Mouse (Mus musculus) neural tube, embryonic 12.5 days (tissue): Measurements from ENCODE around the gene Hist1h2bh. TPM values are rescaled to one million over a fixed set of nuclear protein-coding genes. Genes with fewer than 3 reads are reported as not detected.
"Not testable (repeated sequence)": the region's sequence is repeated elsewhere in the genome, so short reads cannot be mapped to it uniquely, and the experiment has no call there.

ENCODE experiments used
- ATAC-seq: fragments of 200-750 bp; cut with Nextera tagmentation; 2 replicates; pipeline ENCODE4 v1.8.0; 2017; ENCODE audit warnings: low read depth, mild to moderate bottlenecking, moderate TSS enrichment, moderate library complexity; ENCODE audit not compliant: low FRiP score
- H3K27ac ChIP-seq: fragments of 300-500 bp; sonication (generic); 2 replicates; pipeline ENCODE4 v1.5.1; 2016
- H3K27me3 ChIP-seq: fragments of 300-500 bp; sonication (generic); replicated peaks from 2 replicates; pipeline ENCODE4 v1.6.1; 2016; ENCODE audit warnings: mild to moderate bottlenecking
- H3K36me3 ChIP-seq: fragments of 300-500 bp; sonication (generic); 2 replicates; pipeline ENCODE4 v1.6.1; 2016; ENCODE audit warnings: mild to moderate bottlenecking
- H3K4me1 ChIP-seq: fragments of 300-500 bp; sonication (generic); 2 replicates; pipeline ENCODE4 v1.6.1; 2016
- H3K4me2 ChIP-seq: fragments of 300-500 bp; sonication (generic); replicated peaks from 2 replicates; pipeline ENCODE4 v1.6.1; 2016; ENCODE audit warnings: mild to moderate bottlenecking
- H3K4me3 ChIP-seq: fragments of 300-500 bp; sonication (generic); 2 replicates; pipeline ENCODE4 v1.5.1; 2016
- H3K9ac ChIP-seq: fragments of 300-500 bp; sonication (generic); 2 replicates; pipeline ENCODE4 v1.6.1; 2016; ENCODE audit warnings: mild to moderate bottlenecking
- H3K9me3 ChIP-seq: fragments of 300-500 bp; sonication (generic); 2 replicates; pipeline ENCODE4 v1.6.1; 2016; ENCODE audit warnings: mild to moderate bottlenecking
- WGBS: fragments of 180-500 bp; shearing (Covaris S2); methylation state at CpG from one replicate; pipeline ENCODE4 v1.1.7; 2016; 5-methylcytosine and 5-hydroxymethylcytosine counted together
- polyA plus RNA-seq: library from polyadenylated mRNA; unstranded; fragments of >200 nt; fragmentation: Nextera tagmentation; extraction: Ambion mirVana; gene quantifications from 2 replicates; pipeline ENCODE4 v1.2.1, GENCODE M21; 2016

Gene Hist1h2bh
- polyA plus RNA-seq, 1 experiment from 2014 or later: 0.63 TPM

GRCm38 (mm10) chr13:23542225-23542980 is 789 bp downstream of the Hist1h2bh start:
- H3K9me3 ChIP-seq, H3K27ac ChIP-seq, H3K27me3 ChIP-seq, ATAC-seq, H3K4me1 ChIP-seq, H3K36me3 ChIP-seq: not testable (repeated sequence)
- 6% methylated on average over 3 of the region's 3 CpGs for WGBS
- Histone ChIP-seq H3K4me2 (peak overlapping the region; percentile 68), H3K9ac (peak overlapping the region; percentile 56), H3K4me3 (peak overlapping the region; percentile 42)

- Histone ChIP-seq H3K9me3 (no peaks in the 10 kb centered on the region), H3K27ac (no peak overlapping the region), H3K36me3 (no peaks in the 10 kb centered on the region), H3K9ac (no peak overlapping the region), H3K27me3 (no peaks in the 10 kb centered on the region), H3K4me3 (no peak overlapping the region), H3K4me1 (peaks cover under 1% of the 10 kb centered on the region), H3K4me2 (no peak overlapping the region)
- ATAC-seq: no peak
- 81% methylated on average over 3 of the region's 3 CpGs for WGBS
Measured at GRCm38 (mm10) chr13:23541497-23541896, 1.7 kb downstream of the Hist1h2bh start.

- H3K27ac ChIP-seq, H3K27me3 ChIP-seq, H3K9me3 ChIP-seq, H3K36me3 ChIP-seq, H3K4me2 ChIP-seq, H3K4me1 ChIP-seq, H3K4me3 ChIP-seq, H3K9ac ChIP-seq, ATAC-seq: not testable (repeated sequence)
- 79% methylated on average over 1 of the region's 1 CpGs for WGBS
Measured at GRCm38 (mm10) chr13:23539821-23540220, 3.4 kb downstream of the Hist1h2bh start.

GRCm38 (mm10) chr13:23538249-23538648 is 4.9 kb downstream of the Hist1h2bh start:
- no peak for ATAC-seq
- Histone ChIP-seq H3K36me3 (no peaks in the 10 kb centered on the region), H3K27me3 (no peaks in the 10 kb centered on the region), H3K4me2 (no peak overlapping the region), H3K4me3 (no peak overlapping the region), H3K9ac (no peak overlapping the region), H3K27ac (no peak overlapping the region), H3K9me3 (no peaks in the 10 kb centered on the region), H3K4me1 (peaks cover 11% of the 10 kb centered on the region)
- 70% methylated on average over 5 of the region's 5 CpGs for WGBS

DNA sequence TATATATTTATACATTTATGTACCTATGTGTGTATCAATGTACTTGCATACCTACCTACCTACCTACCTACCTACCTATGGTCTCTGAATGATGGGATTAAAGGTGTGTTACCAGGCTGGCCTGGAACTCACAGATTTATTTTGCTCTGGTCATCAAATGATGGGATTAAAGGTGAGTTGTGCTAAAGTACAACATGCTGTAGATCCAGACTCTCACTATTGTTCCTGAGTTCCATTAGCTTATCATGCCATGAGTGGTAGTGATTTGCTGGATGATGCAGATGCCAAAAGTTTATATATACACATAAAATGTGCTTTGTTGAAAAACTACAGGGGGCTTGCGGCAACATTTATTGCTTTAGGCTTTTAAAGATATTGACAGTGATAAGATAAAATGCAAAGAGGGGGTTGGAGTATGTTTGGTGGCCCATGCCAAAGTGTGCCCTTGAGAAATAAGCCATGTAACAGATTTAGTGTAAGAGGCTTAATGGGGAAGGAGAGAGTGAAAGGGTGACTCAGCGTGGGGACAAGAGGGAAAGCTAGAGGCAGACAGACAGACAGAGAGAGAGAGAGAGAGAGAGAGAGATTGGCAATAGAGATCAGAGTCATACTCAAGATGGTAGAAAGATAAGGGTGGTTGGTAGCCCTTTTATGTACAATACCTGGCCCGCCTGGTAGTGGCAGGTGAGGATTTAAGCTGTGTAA is 6.0 kb downstream of the Hist1h2bh start:
- 77% methylated on average over 3 of the region's 3 CpGs for WGBS
- Histone ChIP-seq H3K9ac (no peak overlapping the region), H3K4me3 (no peak overlapping the region)

DNA sequence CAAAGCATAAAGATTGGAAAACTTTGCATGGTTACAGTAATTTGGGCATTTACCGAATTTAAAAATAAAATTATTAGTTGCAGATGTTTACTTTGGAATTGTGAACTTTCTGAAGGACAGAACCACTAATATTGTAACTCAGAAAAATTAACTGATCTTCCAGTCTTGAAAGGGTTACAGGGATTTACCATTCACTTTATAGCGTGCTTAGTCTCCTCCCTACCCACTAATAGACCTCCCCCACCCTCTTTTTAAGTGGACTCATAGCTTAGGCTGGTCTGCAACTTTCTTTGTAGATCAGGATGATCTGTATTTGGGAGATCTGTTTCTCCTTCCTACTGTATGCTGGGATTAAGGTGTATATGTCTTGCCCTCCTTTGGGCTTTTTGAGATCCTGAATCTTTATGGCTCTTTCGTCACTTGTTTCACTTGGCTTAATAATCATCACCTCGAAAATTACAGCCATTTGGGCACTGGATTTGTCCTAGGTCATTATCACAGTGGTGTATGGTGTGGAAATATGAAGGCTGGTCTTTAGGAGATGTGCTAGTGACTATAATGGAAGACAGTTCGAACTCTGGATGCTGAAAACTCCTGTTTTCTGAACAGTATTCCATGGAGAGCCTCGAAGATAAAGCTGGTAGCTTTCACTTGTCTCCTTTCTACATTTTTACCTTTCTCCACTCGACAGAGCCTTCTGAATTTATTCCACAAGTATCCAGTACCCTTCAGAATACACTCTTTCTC is 6.9 kb downstream of the Hist1h2bh start:
- H3K9ac ChIP-seq: peak overlapping the region; percentile 62
- H3K4me3 ChIP-seq: peak overlapping the region; percentile 31
- H3K27ac ChIP-seq: no peak overlapping the region
- peak overlapping the region; percentile 70 for H3K4me2 ChIP-seq
- H3K27me3 ChIP-seq: no peaks in the 10 kb centered on the region
- H3K9me3 ChIP-seq: no peaks in the 10 kb centered on the region
- H3K4me1 ChIP-seq: peaks cover 22% of the 10 kb centered on the region
- no peak for ATAC-seq
- H3K36me3 ChIP-seq: no peaks in the 10 kb centered on the region
- WGBS: 18% methylated on average over 7 of the region's 7 CpGs

More for the DNA sequence above, 6.0 kb downstream of the Hist1h2bh start:
- Histone ChIP-seq H3K4me1 (peaks cover 22% of the 10 kb centered on the region), H3K27ac (no peak overlapping the region), H3K9me3 (no peaks in the 10 kb centered on the region), H3K27me3 (no peaks in the 10 kb centered on the region), H3K36me3 (no peaks in the 10 kb centered on the region), H3K4me2 (peak overlapping the region; percentile 70)
- no peak for ATAC-seq

GRCm38 (mm10) chr13:23535137-23536075 is 7.8 kb downstream of the Hist1h2bh start, which contains the start of gene Hist1h3g:
Gene Hist1h3g, plus strand, starts transcription at chr13:23535422.
- WGBS: under 1% methylated on average over 58 of the region's 62 CpGs

GRCm38 (mm10) chr13:23534368-23535131 is 8.6 kb downstream of the Hist1h2bh start:
- WGBS: under 1% methylated on average over 15 of the region's 15 CpGs
- Histone ChIP-seq H3K4me1 (peaks cover 22% of the 10 kb centered on the region), H3K36me3 (no peaks in the 10 kb centered on the region), H3K9me3 (no peaks in the 10 kb centered on the region), H3K4me2 (peak overlapping the region; percentile 70), H3K27ac (peak overlapping the region; percentile 64), H3K27me3 (no peaks in the 10 kb centered on the region), H3K4me3 (peak overlapping the region; percentile 46), H3K9ac (peak overlapping the region; percentile 57)
- ATAC-seq: no peak

More at GRCm38 (mm10) chr13:23535137-23536075, 7.8 kb downstream of the Hist1h2bh start, which contains the start of gene Hist1h3g:
- H3K36me3 ChIP-seq, H3K27me3 ChIP-seq, H3K9me3 ChIP-seq: not testable (repeated sequence)
- Histone ChIP-seq H3K27ac (peak within 1 kb of the TSS; percentile 64), H3K4me1 (peaks cover 22% of the 10 kb centered on the region), H3K9ac (peak within 1 kb of the TSS; percentile 62), H3K4me2 (peak within 1 kb of the TSS; percentile 70), H3K4me3 (peak within 1 kb of the TSS; percentile 46)
- ATAC-seq: peak; percentile 86

GRCm38 (mm10) chr13:23533560-23534367 is 9.4 kb downstream of the Hist1h2bh start, which contains the start of gene Hist1h2af:
Gene Hist1h2af, plus strand, starts transcription at chr13:23533906.
- WGBS: under 1% methylated on average over 26 of the region's 53 CpGs
- not testable (repeated sequence) for H3K9me3 ChIP-seq, H3K36me3 ChIP-seq, H3K27me3 ChIP-seq
- peak; percentile 30 for ATAC-seq
- Histone ChIP-seq H3K4me3 (peak within 1 kb of the TSS; percentile 46), H3K4me1 (peaks cover 22% of the 10 kb centered on the region), H3K27ac (peak within 1 kb of the TSS; percentile 66), H3K9ac (peak within 1 kb of the TSS; percentile 57), H3K4me2 (peak within 1 kb of the TSS; percentile 70)
